Mouse (Mus musculus): ENCODE results near the gene Tbc1d22a.

- no peak for TF ChIP-seq CTCF (IDR thresholded peaks at IDR 0.05; ENCODE audit: extremely low read depth, insufficient read length, insufficient replicate concordance, low read depth, low read length)
- no peak for TF ChIP-seq POLR2A (IDR thresholded peaks at IDR 0.05; ENCODE audit: low read depth, low read length)
Measured at GRCm38 (mm10) chr15:86220715-86221114, 6.5 kb downstream of the Tbc1d22a start.
